In the genomic region with DNA sequence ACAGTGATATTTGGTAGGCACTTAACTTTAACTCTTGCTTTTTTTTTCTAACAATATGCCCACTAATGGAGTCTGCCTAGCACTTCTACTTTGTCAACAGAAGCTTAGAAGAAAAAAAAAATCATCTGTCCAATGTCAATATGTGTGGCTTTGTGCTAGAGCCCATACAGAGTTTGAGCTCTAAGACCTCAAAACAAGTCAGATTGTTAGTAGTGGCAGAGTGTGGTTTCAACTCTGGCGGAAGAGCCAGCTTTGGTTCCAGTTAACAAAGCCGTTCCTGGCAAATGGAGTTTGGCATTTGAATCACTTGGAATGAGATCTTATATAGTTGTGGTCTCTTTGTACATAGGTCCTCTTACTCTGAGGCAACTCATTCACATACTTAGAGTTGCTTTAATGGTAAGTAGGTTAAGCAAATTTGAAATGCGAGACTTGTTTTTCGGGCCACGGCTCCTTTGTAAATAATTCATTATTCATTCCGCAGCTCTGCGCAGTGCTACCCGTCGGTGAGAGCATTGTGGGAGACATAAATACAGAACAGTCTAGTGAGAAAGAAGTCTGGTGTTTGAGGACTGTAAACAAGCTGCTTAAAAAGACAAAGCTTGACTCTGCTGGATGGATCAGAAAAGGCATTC, we compare ENCODE assay signal across 15 mouse cellular contexts.
DNase-seq lines count a peak whose midpoint lies in the region; ATAC-seq lines count a peak whose summit lies in the region.
"Had no signal": no experiment of that assay in that cellular context is flagged by ENCODE, and none has a peak within 500 bp of the region (broad histone marks: within the 10 kb centered on the region; RNA-seq: fewer than 3 reads in every experiment).

No protein-coding gene starts in this region.

- DNase-seq in hindbrain, embryonic 10.5 days (ENCODE audit: low spot score): no peak
- DNase-seq in hindbrain, embryonic 11.5 days (ENCODE audit: low spot score): no peak
- peak; percentile 22 for DNase-seq in R1 (ENCODE audit: low read depth, low spot score)
- DNase-seq in forebrain, embryonic 14.5 days (ENCODE audit: low spot score): peak; percentile 85
- DNase-seq: B cell, adult 2 months; cerebellum, postnatal 36 days; heart, postnatal 4 days; left cerebral cortex, postnatal 4 days; lung, postnatal 10 days; spleen, adult 18-20 months had no signal

- H3K9me3 ChIP-seq in hindbrain, embryonic 10.5 days: no peaks in the 10 kb centered on the region
- no peaks in the 10 kb centered on the region for H3K9me3 ChIP-seq in hindbrain, embryonic 11.5 days (ENCODE audit: control insufficient read depth, low read length)
- H3K9me3 ChIP-seq in forebrain, embryonic 14.5 days (replicated peaks; ENCODE audit: control insufficient read depth, low read length): no peaks in the 10 kb centered on the region
- H3K9me3 ChIP-seq in midbrain, embryonic 16.5 days (replicated peaks; ENCODE audit: control insufficient read depth, low read length, poor library complexity, severe bottlenecking): no peaks in the 10 kb centered on the region
- H3K9me3 ChIP-seq in kidney, embryonic 15.5 days (replicated peaks): no peaks in the 10 kb centered on the region

- WGBS in hindbrain, embryonic 10.5 days: 74% methylated on average over 9 of the region's 9 CpGs
- WGBS in hindbrain, embryonic 11.5 days: 69% methylated on average over 9 of the region's 9 CpGs
- 16% methylated on average over 9 of the region's 9 CpGs for WGBS in forebrain, embryonic 14.5 days
- 43% methylated on average over 9 of the region's 9 CpGs for WGBS in midbrain, embryonic 16.5 days
- WGBS in kidney, embryonic 15.5 days: 79% methylated on average over 9 of the region's 9 CpGs

- peaks cover 17% of the 10 kb centered on the region for H3K4me1 ChIP-seq in hindbrain, embryonic 10.5 days (replicated peaks)
- 0 out of 2 replicates have a peak, but pooled peaks cover 3% of the 10 kb centered on the region for H3K4me1 ChIP-seq in hindbrain, embryonic 11.5 days (replicated peaks; ENCODE audit: control insufficient read depth, insufficient read depth, low read length)
- H3K4me1 ChIP-seq in forebrain, embryonic 14.5 days (ENCODE audit: control insufficient read depth, insufficient read depth, low read length): peaks cover 15% of the 10 kb centered on the region
- peaks cover 3% of the 10 kb centered on the region for H3K4me1 ChIP-seq in midbrain, embryonic 16.5 days (ENCODE audit: control insufficient read depth, insufficient read depth, low read length)
- H3K4me1 ChIP-seq in kidney, embryonic 15.5 days: no peaks in the 10 kb centered on the region

- no peaks in the 10 kb centered on the region for H3K27me3 ChIP-seq in hindbrain, embryonic 10.5 days (ENCODE audit: insufficient read depth, poor library complexity, severe bottlenecking)
- no peaks in the 10 kb centered on the region for H3K27me3 ChIP-seq in hindbrain, embryonic 11.5 days (ENCODE audit: control insufficient read depth, insufficient read depth, low read length)
- H3K27me3 ChIP-seq in forebrain, embryonic 14.5 days (replicated peaks; ENCODE audit: control insufficient read depth, insufficient read depth, low read length): no peaks in the 10 kb centered on the region
- H3K27me3 ChIP-seq in midbrain, embryonic 16.5 days (ENCODE audit: control insufficient read depth, insufficient read depth, low read depth, low read length): no peaks in the 10 kb centered on the region
- H3K27me3 ChIP-seq in kidney, embryonic 15.5 days: no peaks in the 10 kb centered on the region
- H3K27me3 ChIP-seq: Patski had no signal

- peak overlapping the region; percentile 40; the same call in 1 of the 2 replicates for H3K27ac ChIP-seq in hindbrain, embryonic 10.5 days
- H3K27ac ChIP-seq in hindbrain, embryonic 11.5 days (ENCODE audit: low read depth, low read length): no peak overlapping the region
- peak overlapping the region; percentile 65 for H3K27ac ChIP-seq in forebrain, embryonic 14.5 days (ENCODE audit: low read depth, low read length)
- H3K27ac ChIP-seq in midbrain, embryonic 16.5 days (ENCODE audit: low read length): no peak overlapping the region
- no peak overlapping the region for H3K27ac ChIP-seq in kidney, embryonic 15.5 days

- ATAC-seq in hindbrain, embryonic 11.5 days (ENCODE audit: low FRiP score): no peak
- peak; percentile 82 for ATAC-seq in forebrain, embryonic 14.5 days
- peak; percentile 84 for ATAC-seq in midbrain, embryonic 16.5 days
- no peak for ATAC-seq in erythroblast, adult 5-6 weeks (replicated peaks; ENCODE audit: low FRiP score, poor library complexity, severe bottlenecking)
- no peak for ATAC-seq in erythroid progenitor cell, adult 5-6 weeks (replicated peaks; ENCODE audit: low FRiP score, poor library complexity, severe bottlenecking)
- ATAC-seq in kidney, embryonic 15.5 days (replicated peaks; ENCODE audit: low FRiP score): no peak

- no peak overlapping the region for H3K4me2 ChIP-seq in hindbrain, embryonic 11.5 days (replicated peaks; ENCODE audit: low read depth, low read length)
- H3K4me2 ChIP-seq in forebrain, embryonic 14.5 days (ENCODE audit: low read length): peak overlapping the region; percentile 1; the same call in 1 of the 2 replicates
- no peak overlapping the region for H3K4me2 ChIP-seq in midbrain, embryonic 16.5 days (ENCODE audit: low read length)
- H3K4me2 ChIP-seq in kidney, embryonic 15.5 days: no peak overlapping the region

- H3K9ac ChIP-seq in hindbrain, embryonic 11.5 days (ENCODE audit: low read depth, low read length): no peak overlapping the region
- no peak overlapping the region for H3K9ac ChIP-seq in forebrain, embryonic 14.5 days (ENCODE audit: low read length)
- H3K9ac ChIP-seq in midbrain, embryonic 16.5 days (ENCODE audit: low read depth, low read length): no peak overlapping the region
- H3K9ac ChIP-seq in kidney, embryonic 15.5 days: no peak overlapping the region

- no peak overlapping the region for H3K4me3 ChIP-seq in hindbrain, embryonic 10.5 days
- no peak overlapping the region for H3K4me3 ChIP-seq in hindbrain, embryonic 11.5 days (ENCODE audit: low read depth, low read length)
- H3K4me3 ChIP-seq in forebrain, embryonic 14.5 days (ENCODE audit: low read depth, low read length): no peak overlapping the region
- H3K4me3 ChIP-seq in midbrain, embryonic 16.5 days (ENCODE audit: low read depth, low read length): no peak overlapping the region
- H3K4me3 ChIP-seq in kidney, embryonic 15.5 days (replicated peaks): no peak overlapping the region

- no peaks in the 10 kb centered on the region for H3K36me3 ChIP-seq in hindbrain, embryonic 10.5 days
- H3K36me3 ChIP-seq in hindbrain, embryonic 11.5 days (ENCODE audit: control insufficient read depth, insufficient read depth, low read length): no peaks in the 10 kb centered on the region
- no peaks in the 10 kb centered on the region for H3K36me3 ChIP-seq in forebrain, embryonic 14.5 days (ENCODE audit: control insufficient read depth, insufficient read depth, low read length)
- no peaks in the 10 kb centered on the region for H3K36me3 ChIP-seq in midbrain, embryonic 16.5 days (ENCODE audit: control insufficient read depth, insufficient read depth, low read length)
- no peaks in the 10 kb centered on the region for H3K36me3 ChIP-seq in kidney, embryonic 15.5 days

Comparison
In these comparisons a context has a peak if more than half of its experiments do, and no peak if none do; other contexts are left out.
1. H3K27ac ChIP-seq: peak in hindbrain, embryonic 10.5 days (single experiment) and forebrain, embryonic 14.5 days (single experiment); none in hindbrain, embryonic 11.5 days (single experiment), midbrain, embryonic 16.5 days (single experiment) and kidney, embryonic 15.5 days (single experiment).
2. DNase-seq: peak in R1 (single experiment) and forebrain, embryonic 14.5 days (single experiment); none in hindbrain, embryonic 10.5 days (single experiment) and hindbrain, embryonic 11.5 days (single experiment).
3. ATAC-seq: peak in forebrain, embryonic 14.5 days (single experiment) and midbrain, embryonic 16.5 days (single experiment); none in hindbrain, embryonic 11.5 days (single experiment), erythroblast, adult 5-6 weeks (single experiment), erythroid progenitor cell, adult 5-6 weeks (single experiment) and kidney, embryonic 15.5 days (single experiment).